Mouse (Mus musculus) cerebellum, adult 2 months (tissue): Measurements from ENCODE around the gene Retreg1.

Experiments
- CTCF ChIP-seq: fragments of 200-500 bp; IDR thresholded peaks from 2 replicates; pipeline ENCODE4 v1.5.1; 2011; ENCODE audit warnings: low read depth, mild to moderate bottlenecking, control low read depth, low read length, moderate library complexity, borderline replicate concordance; ENCODE audit not compliant: insufficient read depth
- POLR2A ChIP-seq: fragments of 200-500 bp; IDR thresholded peaks from 2 replicates; pipeline ENCODE4 v1.6.1; 2011; ENCODE audit warnings: low read length, control low read depth, borderline replicate concordance; ENCODE audit not compliant: insufficient read depth

DNA sequence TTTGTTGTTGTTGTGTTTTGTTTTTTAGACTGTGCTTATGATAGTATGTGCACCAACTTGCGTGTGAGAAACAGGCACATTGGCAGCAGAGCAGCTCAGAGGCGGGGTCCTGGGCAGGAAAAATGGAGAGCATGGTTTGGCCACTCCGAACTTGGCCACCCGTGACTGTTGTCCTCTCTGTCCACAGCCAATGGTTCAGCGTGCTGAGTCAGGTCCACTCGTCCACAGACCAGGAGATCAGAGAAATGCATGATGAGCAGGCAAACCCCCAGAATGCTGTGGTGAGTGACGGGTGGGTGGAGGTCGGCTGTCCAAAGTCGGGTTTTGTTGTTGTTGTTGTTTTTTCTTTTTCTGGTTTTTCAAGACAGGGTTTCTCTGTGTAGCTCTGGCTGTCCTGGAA, 47.5 kb upstream of the Retreg1 start:
- TF ChIP-seq CTCF (no peak), POLR2A (no peak)
